ENCODE assay signal across 14 mouse cellular contexts in genomic region chr5:31882297-31882696, GRCm38 (mm10).
A peak's percentile ranks its signal among the peaks of the same experiment; 100 is the strongest.
DNase-seq lines count a peak whose midpoint lies in the region; ATAC-seq and TF ChIP-seq lines count a peak whose summit lies in the region.
"Had no signal": no experiment of that assay in that cellular context is flagged by ENCODE, and none has a peak within 500 bp of the region (broad histone marks: within the 10 kb centered on the region; RNA-seq: fewer than 3 reads in every experiment).

No protein-coding gene starts in this region.

- H3K27ac ChIP-seq in heart, embryonic 15.5 days = peak overlapping the region; percentile 51
- no peak overlapping the region for H3K27ac ChIP-seq in MEL (ENCODE audit: control insufficient read depth, low read depth, low read length)
- H3K27ac ChIP-seq in cerebellum, adult 2 months (ENCODE audit: insufficient read depth, low read length) = no peak overlapping the region
- no peak overlapping the region for H3K27ac ChIP-seq in kidney, adult 2 months (ENCODE audit: insufficient read depth, low read depth, low read length)
- H3K27ac ChIP-seq: forebrain, embryonic 15.5 days; hindbrain, embryonic 12.5 days; kidney, postnatal 0 days had no signal

- no peak overlapping the region for H3K4me3 ChIP-seq in heart, embryonic 15.5 days
- H3K4me3 ChIP-seq in MEL (ENCODE audit: control insufficient read depth in 1 of 2, insufficient read depth in 1 of 2, low read depth in 2 of 2, low read length in 2 of 2) = no peak overlapping the region
- H3K4me3 ChIP-seq in cerebellum, adult 2 months (replicated peaks; ENCODE audit: insufficient read depth, low read depth, low read length) = no peak overlapping the region
- H3K4me3 ChIP-seq in kidney, adult 2 months (ENCODE audit: insufficient read depth, low read depth, low read length) = no peak overlapping the region
- H3K4me3 ChIP-seq: forebrain, embryonic 15.5 days; hindbrain, embryonic 12.5 days had no signal

- H3K36me3 ChIP-seq in heart, embryonic 15.5 days = no peaks in the 10 kb centered on the region
- H3K36me3 ChIP-seq in MEL (ENCODE audit: control insufficient read depth in 1 of 2, insufficient read depth in 2 of 2, low read length in 2 of 2) = peaks cover 0 to 2% of the 10 kb centered on the region in 2 experiments; a peak in 1 of 4 replicates
- H3K36me3 ChIP-seq in kidney, adult 2 months (ENCODE audit: control insufficient read depth, insufficient read depth, low read length) = no peaks in the 10 kb centered on the region
- H3K36me3 ChIP-seq: forebrain, embryonic 15.5 days; G1E; hindbrain, embryonic 12.5 days had no signal

- H3K9ac ChIP-seq in heart, embryonic 15.5 days = no peak overlapping the region
- H3K9ac ChIP-seq in MEL (ENCODE audit: control insufficient read depth, low read depth, low read length, poor library complexity, severe bottlenecking) = no peak overlapping the region
- H3K9ac ChIP-seq: forebrain, embryonic 15.5 days; hindbrain, embryonic 12.5 days had no signal

- no peaks in the 10 kb centered on the region for H3K79me2 ChIP-seq in MEL (ENCODE audit: control insufficient read depth, insufficient read depth, low read length, poor library complexity)

- ATAC-seq in heart, embryonic 15.5 days (replicated peaks; ENCODE audit: insufficient number of reproducible peaks, insufficient read depth, low FRiP score, low read depth) = no peak
- ATAC-seq in megakaryocyte, adult 5-6 weeks (ENCODE audit: poor library complexity, severe bottlenecking) = peak; percentile 47; the same call in 1 of the 2 replicates
- ATAC-seq: forebrain, embryonic 15.5 days had no signal

- no peaks in the 10 kb centered on the region for H3K9me3 ChIP-seq in heart, embryonic 15.5 days (replicated peaks)
- H3K9me3 ChIP-seq in MEL (replicated peaks; ENCODE audit: insufficient read depth, low read length) = no peaks in the 10 kb centered on the region
- H3K9me3 ChIP-seq: forebrain, embryonic 15.5 days; G1E; hindbrain, embryonic 12.5 days had no signal

- TF ChIP-seq RAD21 in MEL (IDR thresholded peaks at IDR 0.05; ENCODE audit: low read depth, low read length) = no peak

- 51% methylated on average over 3 of the region's 3 CpGs for WGBS in heart, embryonic 15.5 days
- WGBS in cerebellum, adult 2 months = 77% methylated on average over 3 of the region's 3 CpGs
- 60% methylated on average over 3 of the region's 3 CpGs for WGBS in kidney, adult 2 months

- H3K4me2 ChIP-seq in heart, embryonic 15.5 days = no peak overlapping the region
- H3K4me2 ChIP-seq: forebrain, embryonic 15.5 days; hindbrain, embryonic 12.5 days had no signal

- TF ChIP-seq EP300 in MEL (IDR thresholded peaks at IDR 0.05; ENCODE audit: low read depth in 1 of 2, low read length in 2 of 2) = no peak

- TF ChIP-seq CTCF in MEL (IDR thresholded peaks at IDR 0.05 in 2 of 3, conservative IDR thresholded peaks at IDR 0.05 in 1 of 3; ENCODE audit: control insufficient read depth in 1 of 3, insufficient read depth in 1 of 3, low read depth in 2 of 3, low read length in 3 of 3, poor library complexity in 1 of 3, severe bottlenecking in 1 of 3) = no peak
- no peak for TF ChIP-seq CTCF in cerebellum, adult 2 months (IDR thresholded peaks at IDR 0.05; ENCODE audit: borderline replicate concordance, insufficient read depth, low read depth, low read length)
- TF ChIP-seq CTCF in kidney, adult 2 months (conservative IDR thresholded peaks at IDR 0.05; ENCODE audit: insufficient read depth, insufficient read length, low read depth, low read length) = no peak

- H3K27me3 ChIP-seq in heart, embryonic 15.5 days = no peaks in the 10 kb centered on the region
- H3K27me3 ChIP-seq in MEL (ENCODE audit: control insufficient read depth in 1 of 2, insufficient read depth in 2 of 2, low read length in 2 of 2) = no peaks in the 10 kb centered on the region
- no peaks in the 10 kb centered on the region for H3K27me3 ChIP-seq in cerebellum, adult 2 months (ENCODE audit: control insufficient read depth, insufficient read depth, low read length)
- no peaks in the 10 kb centered on the region for H3K27me3 ChIP-seq in kidney, adult 2 months (replicated peaks; ENCODE audit: control insufficient read depth, insufficient read depth, low read length)
- H3K27me3 ChIP-seq: forebrain, embryonic 15.5 days; hindbrain, embryonic 12.5 days had no signal

- no peak for DNase-seq in heart, postnatal 25 days (ENCODE audit: low spot score)
- peak; percentile 25 for DNase-seq in MEL (ENCODE audit: low read depth, low spot score)
- DNase-seq in c-Kit-positive CD71-negative TER-119-negative erythroid progenitor cells, embryonic 14.5 days (ENCODE audit: low read depth) = peak; percentile 18
- DNase-seq in lung, postnatal 36 days = no peak
- DNase-seq in cerebellum, adult 2 months = no peak
- no peak for DNase-seq in kidney, adult 2 months
- DNase-seq: lung, postnatal 4 days; thymus, postnatal 25 days had no signal

- intact Hi-C loops in heart, postnatal 25 days (cut with DNase I) = no loop called here

- peaks cover 7% of the 10 kb centered on the region for H3K4me1 ChIP-seq in heart, embryonic 15.5 days (replicated peaks)
- H3K4me1 ChIP-seq in MEL (ENCODE audit: control insufficient read depth in 1 of 2, insufficient read depth in 2 of 2, low read length in 2 of 2) = peaks cover 0 to 2% of the 10 kb centered on the region in 2 experiments; a peak in 1 of 4 replicates
- H3K4me1 ChIP-seq in cerebellum, adult 2 months (ENCODE audit: control insufficient read depth, insufficient read depth, low read length) = no peaks in the 10 kb centered on the region
- 0 out of 2 replicates have a peak, but pooled peaks cover 2% of the 10 kb centered on the region for H3K4me1 ChIP-seq in kidney, adult 2 months (ENCODE audit: control insufficient read depth, insufficient read depth, low read length)
- H3K4me1 ChIP-seq: forebrain, embryonic 15.5 days; hindbrain, embryonic 12.5 days had no signal

- TF ChIP-seq POLR2A in MEL (IDR thresholded peaks at IDR 0.05; ENCODE audit: control insufficient read depth in 1 of 2, insufficient read depth in 1 of 2, low read depth in 1 of 2, low read length in 2 of 2, poor library complexity in 1 of 2) = no peak
- TF ChIP-seq POLR2A in cerebellum, adult 2 months (IDR thresholded peaks at IDR 0.05; ENCODE audit: borderline replicate concordance, insufficient read depth, low read length) = no peak
- no peak for TF ChIP-seq POLR2A in kidney, adult 2 months (IDR thresholded peaks at IDR 0.05; ENCODE audit: low read depth, low read length)

TF ChIP-seq in MEL, 35 proteins besides CTCF, POLR2A, EP300 and RAD21:
- no peak for TF ChIP-seq ZKSCAN1 (IDR thresholded peaks at IDR 0.05; ENCODE audit: low read depth, low read length)
- TF ChIP-seq GATA1 (IDR thresholded peaks at IDR 0.05; ENCODE audit: low read depth, low read length) = no peak
- TF ChIP-seq RCOR1 (IDR thresholded peaks at IDR 0.05; ENCODE audit: low read depth, low read length) = no peak
- TF ChIP-seq ELF1 (IDR thresholded peaks at IDR 0.05; ENCODE audit: low read depth, low read length) = no peak
- TF ChIP-seq UBTF (IDR thresholded peaks at IDR 0.05; ENCODE audit: borderline replicate concordance, insufficient read depth, low read depth, low read length) = no peak
- no peak for TF ChIP-seq SMC3 (IDR thresholded peaks at IDR 0.05; ENCODE audit: low read depth, low read length)
- TF ChIP-seq MAX (IDR thresholded peaks at IDR 0.05; ENCODE audit: low read length) = no peak
- TF ChIP-seq NRF1 (IDR thresholded peaks at IDR 0.05; ENCODE audit: insufficient read depth, low read depth, low read length, poor library complexity, severe bottlenecking) = no peak
- TF ChIP-seq USF1 (IDR thresholded peaks at IDR 0.05; ENCODE audit: low read depth, low read length) = no peak
- TF ChIP-seq MYB (IDR thresholded peaks at IDR 0.05; ENCODE audit: low read depth, low read length) = no peak
- no peak for TF ChIP-seq USF2 (IDR thresholded peaks at IDR 0.05; ENCODE audit: borderline replicate concordance in 1 of 2, insufficient read depth in 1 of 2, low read depth in 1 of 2, low read length in 2 of 2)
- TF ChIP-seq POLR2AphosphoS2 (IDR thresholded peaks at IDR 0.05; ENCODE audit: low read length) = no peak
- TF ChIP-seq NELFE (IDR thresholded peaks at IDR 0.05; ENCODE audit: low read depth, low read length) = no peak
- TF ChIP-seq KAT2A (conservative IDR thresholded peaks at IDR 0.05; ENCODE audit: low read depth, low read length) = no peak
- no peak for TF ChIP-seq ZMIZ1 (IDR thresholded peaks at IDR 0.05; ENCODE audit: low read depth, low read length)
- TF ChIP-seq MYC (IDR thresholded peaks at IDR 0.05; ENCODE audit: low read depth, low read length) = no peak
- TF ChIP-seq ZNF384 (IDR thresholded peaks at IDR 0.05; ENCODE audit: low read depth, low read length) = no peak
TF ChIP-seq in MEL: peak in this region for 0.

Comparison
In these comparisons a context has a peak if more than half of its experiments do, and no peak if none do; other contexts are left out.
1. DNase-seq: peak in MEL (single experiment) and c-Kit-positive CD71-negative TER-119-negative erythroid progenitor cells, embryonic 14.5 days (single experiment); none in heart, postnatal 25 days (single experiment), lung, postnatal 36 days (single experiment), cerebellum, adult 2 months (0 of 2) and kidney, adult 2 months (single experiment).